Mouse (Mus musculus): Measurements from ENCODE around the gene Zc3h10.

Gene Zc3h10

GRCm38 (mm10) chr10:128547361-128548032 lies at the start of gene Zc3h10:
Gene Zc3h10, minus strand, starts transcription at chr10:128547774.
- DNase-seq (ENCODE audit: low spot score in 2 of 2): peak; percentile 91 to 95

GRCm38 (mm10) chr10:128592797-128593196 lies 45.2 kb upstream of the Zc3h10 start:
- no peak for DNase-seq (ENCODE audit: low spot score in 2 of 2)

GRCm38 (mm10) chr10:128591436-128591835 lies 43.9 kb upstream of the Zc3h10 start:
- DNase-seq (ENCODE audit: low spot score in 2 of 2): no peak

GRCm38 (mm10) chr10:128590193-128590690 lies 42.7 kb upstream of the Zc3h10 start:
- peak in 1 of 2 experiments; percentile 35 for DNase-seq (ENCODE audit: low spot score in 2 of 2)

GRCm38 (mm10) chr10:128589464-128590192 lies 42.1 kb upstream of the Zc3h10 start, which contains the start of gene Erbb3:
Gene Erbb3, minus strand, starts transcription at chr10:128589652.
- DNase-seq (ENCODE audit: low spot score in 2 of 2): no peak

- DNase-seq (ENCODE audit: low spot score in 2 of 2): no peak
Measured at GRCm38 (mm10) chr10:128588775-128589463, 41.3 kb upstream of the Zc3h10 start.

GRCm38 (mm10) chr10:128588136-128588535 lies 40.6 kb upstream of the Zc3h10 start:
- no peak for DNase-seq (ENCODE audit: low spot score in 2 of 2)

GRCm38 (mm10) chr10:128587697-128588096 lies 40.1 kb upstream of the Zc3h10 start:
- no peak for DNase-seq (ENCODE audit: low spot score in 2 of 2)

GRCm38 (mm10) chr10:128587120-128587519 lies 39.5 kb upstream of the Zc3h10 start:
- no peak for DNase-seq (ENCODE audit: low spot score in 2 of 2)

- no peak for DNase-seq (ENCODE audit: low spot score in 2 of 2)
Measured at GRCm38 (mm10) chr10:128586546-128586945, 39.0 kb upstream of the Zc3h10 start.

GRCm38 (mm10) chr10:128584386-128584785 lies 36.8 kb upstream of the Zc3h10 start:
- no peak for DNase-seq (ENCODE audit: low spot score in 2 of 2)

GRCm38 (mm10) chr10:128583644-128584043 lies 36.1 kb upstream of the Zc3h10 start:
- no peak for DNase-seq (ENCODE audit: low spot score in 2 of 2)

GRCm38 (mm10) chr10:128579731-128580130 lies 32.2 kb upstream of the Zc3h10 start:
- no peak for DNase-seq (ENCODE audit: low spot score in 2 of 2)

GRCm38 (mm10) chr10:128579298-128579697 lies 31.7 kb upstream of the Zc3h10 start:
- DNase-seq (ENCODE audit: low spot score in 2 of 2): no peak

GRCm38 (mm10) chr10:128578330-128578729 lies 30.8 kb upstream of the Zc3h10 start:
- DNase-seq (ENCODE audit: low spot score in 2 of 2): no peak

GRCm38 (mm10) chr10:128575063-128575462 lies 27.5 kb upstream of the Zc3h10 start:
- DNase-seq (ENCODE audit: low spot score in 2 of 2): no peak

- DNase-seq (ENCODE audit: low spot score in 2 of 2): peak; percentile 97 to 98
Measured at GRCm38 (mm10) chr10:128565788-128566531, 18.4 kb upstream of the Zc3h10 start, which contains the start of gene Pa2g4. Gene Pa2g4, minus strand, starts transcription at chr10:128565987.

GRCm38 (mm10) chr10:128565206-128565787 lies 17.7 kb upstream of the Zc3h10 start:
- no peak for DNase-seq (ENCODE audit: low spot score in 2 of 2)

GRCm38 (mm10) chr10:128563544-128563943 lies 16.0 kb upstream of the Zc3h10 start:
- no peak for DNase-seq (ENCODE audit: low spot score in 2 of 2)

GRCm38 (mm10) chr10:128556963-128557362 lies 9.4 kb upstream of the Zc3h10 start:
- no peak for DNase-seq (ENCODE audit: low spot score in 2 of 2)

- DNase-seq (ENCODE audit: low spot score in 2 of 2): no peak
Measured at GRCm38 (mm10) chr10:128556286-128556685, 8.7 kb upstream of the Zc3h10 start.

Data from frontal cortex, postnatal 14 days (tissue).